ENCODE assay signal across 8 mouse cellular contexts in genomic region chr2:154702637-154703315, GRCm38 (mm10). TPM values are rescaled to one million over a fixed set of nuclear protein-coding genes. Genes with fewer than 3 reads are reported as not detected.
DNase-seq lines count a peak whose midpoint lies in the region; ATAC-seq lines count a peak whose summit lies in the region.

No protein-coding gene starts in this region.

- peak overlapping the region; percentile 46 for H3K4me2 ChIP-seq in intestine, embryonic 15.5 days (replicated peaks)
- peak overlapping the region; percentile 44 for H3K4me2 ChIP-seq in liver, embryonic 12.5 days
- H3K4me2 ChIP-seq in stomach, embryonic 15.5 days: peak overlapping the region; percentile 42

- peak; percentile 62 for DNase-seq in kidney, adult 18-20 months
- no peak for DNase-seq in kidney, adult 11 months
- DNase-seq in cerebellum, postnatal 14 days: peak; percentile 88 to 91
- DNase-seq in gastrocnemius, adult 18-20 months (ENCODE audit: low spot score): peak; percentile 60
- peak; percentile 70 for DNase-seq in naive thymus-derived CD4-positive, alpha-beta T cell, adult 2 months (ENCODE audit: low read depth)

- 5% methylated on average over 17 of the region's 17 CpGs for WGBS in intestine, embryonic 15.5 days
- WGBS in liver, embryonic 12.5 days (ENCODE audit: insufficient replicate concordance): 7% methylated on average over 17 of the region's 17 CpGs
- 5% methylated on average over 17 of the region's 17 CpGs for WGBS in stomach, embryonic 15.5 days

- H3K9me3 ChIP-seq in intestine, embryonic 15.5 days: no peaks in the 10 kb centered on the region
- H3K9me3 ChIP-seq in liver, embryonic 12.5 days (replicated peaks): no peaks in the 10 kb centered on the region
- H3K9me3 ChIP-seq in stomach, embryonic 15.5 days: no peaks in the 10 kb centered on the region

- ATAC-seq in intestine, embryonic 15.5 days: peak; percentile 78
- no peak for ATAC-seq in liver, embryonic 12.5 days
- peak; percentile 66; the same call in 1 of the 2 replicates for ATAC-seq in stomach, embryonic 15.5 days (ENCODE audit: insufficient read depth, low FRiP score, low read depth)

- no peaks in the 10 kb centered on the region for H3K27me3 ChIP-seq in intestine, embryonic 15.5 days (replicated peaks)
- peaks cover 7% of the 10 kb centered on the region for H3K27me3 ChIP-seq in liver, embryonic 12.5 days (replicated peaks)
- H3K27me3 ChIP-seq in stomach, embryonic 15.5 days (replicated peaks): no peaks in the 10 kb centered on the region

- no peak overlapping the region for H3K4me3 ChIP-seq in intestine, embryonic 15.5 days (replicated peaks)
- no peak overlapping the region for H3K4me3 ChIP-seq in liver, embryonic 12.5 days
- H3K4me3 ChIP-seq in stomach, embryonic 15.5 days (replicated peaks): no peak overlapping the region

- peaks cover 7% of the 10 kb centered on the region; the same call in 1 of the 2 replicates for H3K4me1 ChIP-seq in intestine, embryonic 15.5 days (replicated peaks)
- H3K4me1 ChIP-seq in liver, embryonic 12.5 days: peaks cover 7% of the 10 kb centered on the region; the same call in 1 of the 2 replicates
- H3K4me1 ChIP-seq in stomach, embryonic 15.5 days: peaks cover 2% of the 10 kb centered on the region

- H3K27ac ChIP-seq in intestine, embryonic 15.5 days: no peak overlapping the region
- no peak overlapping the region for H3K27ac ChIP-seq in liver, embryonic 12.5 days
- H3K27ac ChIP-seq in stomach, embryonic 15.5 days: no peak overlapping the region

- no peaks in the 10 kb centered on the region for H3K36me3 ChIP-seq in intestine, embryonic 15.5 days
- no peaks in the 10 kb centered on the region for H3K36me3 ChIP-seq in liver, embryonic 12.5 days
- H3K36me3 ChIP-seq in stomach, embryonic 15.5 days: no peaks in the 10 kb centered on the region

- H3K9ac ChIP-seq in intestine, embryonic 15.5 days: no peak overlapping the region
- no peak overlapping the region for H3K9ac ChIP-seq in liver, embryonic 12.5 days
- peak overlapping the region; percentile 12; the same call in 1 of the 2 replicates for H3K9ac ChIP-seq in stomach, embryonic 15.5 days

RNA-seq across cellular contexts. Expression of gene Chmp4b, which starts 51.3 kb away (rescaled TPM):
- total RNA-seq in gastrocnemius, adult 18-20 months (2021): 100 to 1,000 TPM; 121 to 127 TPM
- polyA plus RNA-seq in intestine, embryonic 15.5 days (2015; fragmentation: Nextera tagmentation; extraction: Ambion mirVana): 36.3 and 36.4 TPM in 2 replicates
- polyA plus RNA-seq in liver, embryonic 12.5 days (2016; fragmentation: Nextera tagmentation; extraction: Ambion mirVana): 17.6 and 18.2 TPM in 2 replicates
- polyA plus RNA-seq in stomach, embryonic 15.5 days (2015; fragmentation: Nextera tagmentation; extraction: Ambion mirVana): 35.9 and 40.0 TPM in 2 replicates
